Mouse (Mus musculus) spleen, adult 18-20 months (tissue): ENCODE measurements around the gene Dbr1.

ENCODE experiments used
- DNase-seq, 2 experiments: peaks; one replicate each; pipeline ENCODE4 v3.0.0; 2022; ENCODE audit warnings: mixed read lengths in 2 of 2

The Dbr1 gene

DNA sequence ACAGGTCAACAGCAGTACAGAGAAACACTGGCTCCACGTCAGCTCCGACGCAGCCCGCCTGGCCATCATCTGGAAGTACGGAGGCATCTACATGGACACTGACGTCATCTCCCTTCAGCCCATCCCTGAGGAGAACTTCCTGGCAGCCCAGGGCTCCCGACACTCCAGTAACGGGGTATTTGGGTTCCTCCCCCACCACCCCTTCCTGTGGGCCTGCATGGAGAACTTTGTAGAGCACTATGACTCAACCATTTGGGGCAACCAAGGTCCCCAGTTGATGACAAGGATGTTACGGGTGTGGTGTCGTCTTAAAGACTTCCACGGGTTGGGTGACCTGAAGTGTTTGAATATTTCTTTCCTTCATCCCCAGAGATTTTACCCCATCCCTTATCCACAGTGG lies 44.6 kb downstream of the Dbr1 start:
- no peak for DNase-seq

DNA sequence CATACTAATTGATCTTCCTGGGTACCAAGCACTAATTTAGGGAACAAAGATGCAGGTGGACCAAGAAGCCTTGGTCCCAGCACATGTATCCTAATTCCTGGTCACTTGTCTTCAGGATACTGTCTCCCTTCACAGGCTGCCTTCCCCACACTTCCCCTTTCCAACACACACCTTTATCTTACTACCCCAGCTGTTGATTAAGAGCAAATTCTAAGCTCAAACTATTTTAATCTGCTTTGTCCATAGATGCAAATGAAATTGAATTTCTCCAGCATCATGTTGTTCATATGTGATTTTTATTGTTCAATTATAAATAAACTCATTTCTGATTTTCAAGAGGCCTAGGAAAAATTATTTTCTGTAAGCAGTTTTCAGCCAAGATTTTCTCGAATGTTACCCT lies 46.4 kb downstream of the Dbr1 start:
- DNase-seq, result no peak

- DNase-seq, result no peak
Observed at GRCm38 (mm10) chr9:99622966-99623365, 47.4 kb downstream of the Dbr1 start.

DNA sequence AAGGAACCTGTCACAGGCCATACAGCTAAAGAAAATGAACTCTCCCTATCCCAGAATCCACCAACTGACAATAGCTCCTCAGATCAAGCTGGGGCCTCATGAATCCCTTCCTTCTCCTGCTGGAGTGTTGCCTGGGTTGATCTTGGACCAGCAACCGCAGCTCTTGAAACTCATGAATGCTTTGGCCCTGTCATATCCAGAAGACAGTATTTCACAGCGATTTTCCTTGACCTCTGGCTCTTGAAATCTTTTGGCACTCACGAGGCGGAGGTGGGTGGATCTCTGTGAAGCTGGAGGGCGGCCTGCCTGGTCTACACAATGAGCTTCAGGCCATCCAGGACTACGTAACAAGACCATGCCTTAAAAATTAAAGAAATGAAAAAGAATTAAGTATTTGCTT lies 48.5 kb downstream of the Dbr1 start:
- DNase-seq, result no peak

DNA sequence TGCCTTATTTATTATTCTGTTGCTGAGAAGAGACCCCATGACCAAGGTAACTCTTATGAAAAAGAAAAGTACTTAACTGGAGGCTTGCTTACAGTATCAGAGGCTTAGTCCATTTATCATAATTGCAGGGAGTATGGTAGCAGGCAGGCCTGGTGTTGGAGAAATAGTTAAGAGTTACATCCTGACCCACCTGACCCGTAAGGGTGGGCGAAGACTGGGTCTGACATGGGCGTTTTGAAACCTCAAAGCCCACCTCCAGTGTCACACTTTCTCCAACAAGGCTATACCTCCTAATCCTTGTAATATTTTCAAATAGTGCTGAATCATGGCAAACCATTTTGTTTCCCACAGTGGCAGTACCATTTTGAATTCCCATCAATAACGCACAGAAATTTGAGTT lies 53.0 kb downstream of the Dbr1 start:
- no peak for DNase-seq

- no peak for DNase-seq
Observed at GRCm38 (mm10) chr9:99629281-99630011, 53.8 kb downstream of the Dbr1 start, which contains the start of gene Dzip1l. TSS of gene Dzip1l (plus strand) at chr9:99629496.

DNA sequence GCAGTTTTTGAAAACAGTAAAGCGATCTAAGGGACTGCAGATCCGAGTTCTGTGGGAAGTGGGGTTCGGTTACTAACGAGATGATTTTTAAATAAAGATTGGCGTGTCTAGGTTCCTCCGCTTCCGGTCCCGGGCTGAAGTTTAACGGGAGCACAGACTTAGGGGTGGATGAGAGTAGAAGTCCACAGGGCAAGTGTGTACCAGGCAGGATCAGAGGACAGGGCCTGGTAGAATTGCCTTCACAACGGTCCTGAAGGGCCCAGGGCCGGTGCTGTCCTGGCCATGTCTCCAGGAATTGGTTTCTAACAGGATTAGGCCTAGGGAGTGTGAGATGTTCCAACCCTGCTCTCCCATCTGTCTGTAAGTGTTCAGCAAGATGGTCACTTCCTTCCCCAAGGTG lies 54.5 kb downstream of the Dbr1 start:
- DNase-seq, result no peak

DNA sequence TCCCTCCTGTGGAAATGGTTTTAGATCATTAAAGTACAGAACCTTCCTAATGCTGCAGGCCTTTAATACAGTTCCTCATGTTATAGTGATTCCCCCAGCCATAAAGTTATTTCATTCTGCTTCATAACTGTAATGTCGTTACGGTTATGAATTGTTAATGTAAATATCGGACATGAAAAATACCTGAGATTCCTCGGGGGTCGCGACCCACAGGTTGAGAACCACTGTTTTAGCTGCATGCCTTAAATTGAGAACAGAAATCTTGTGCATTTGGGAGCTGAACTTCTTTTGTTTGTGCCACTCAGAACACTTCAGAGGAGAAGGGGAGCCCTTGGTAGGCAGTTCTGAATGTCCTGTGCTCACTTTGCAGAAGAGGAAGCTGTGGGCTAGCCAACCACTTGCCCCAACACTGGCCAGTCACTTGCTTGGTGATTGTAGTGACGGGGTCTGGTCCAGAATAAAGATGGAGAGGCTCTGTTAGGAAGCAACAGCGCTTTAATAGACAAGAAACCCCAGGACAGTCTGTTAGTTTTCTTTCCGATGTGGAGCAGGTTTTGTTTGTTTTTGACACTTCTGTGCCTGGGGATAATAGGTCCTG lies 55.0 kb downstream of the Dbr1 start:
- no peak for DNase-seq

GRCm38 (mm10) chr9:99631781-99632180 lies 56.2 kb downstream of the Dbr1 start:
- no peak for DNase-seq

GRCm38 (mm10) chr9:99632264-99632663 lies 56.7 kb downstream of the Dbr1 start:
- DNase-seq, result no peak
